Mouse (Mus musculus) thymus, adult 2 months (tissue): ENCODE results near the gene Tmem59l.

Source experiments
- CTCF ChIP-seq: fragments of 200-500 bp; IDR thresholded peaks from 2 replicates; pipeline ENCODE4 v1.5.1; 2012; ENCODE audit warnings: mild to moderate bottlenecking, control low read depth, low read length, moderate library complexity, borderline replicate concordance; ENCODE audit not compliant: control insufficient read depth, poor library complexity, insufficient read depth; ENCODE audit errors: extremely low read depth
- POLR2A ChIP-seq: fragments of 200-500 bp; IDR thresholded peaks from 2 replicates; pipeline ENCODE4 v1.6.1; 2012; ENCODE audit warnings: mild to moderate bottlenecking, low read length, control low read depth, moderate library complexity; ENCODE audit not compliant: control insufficient read depth, poor library complexity, insufficient read depth; ENCODE audit errors: extremely low read depth

DNA sequence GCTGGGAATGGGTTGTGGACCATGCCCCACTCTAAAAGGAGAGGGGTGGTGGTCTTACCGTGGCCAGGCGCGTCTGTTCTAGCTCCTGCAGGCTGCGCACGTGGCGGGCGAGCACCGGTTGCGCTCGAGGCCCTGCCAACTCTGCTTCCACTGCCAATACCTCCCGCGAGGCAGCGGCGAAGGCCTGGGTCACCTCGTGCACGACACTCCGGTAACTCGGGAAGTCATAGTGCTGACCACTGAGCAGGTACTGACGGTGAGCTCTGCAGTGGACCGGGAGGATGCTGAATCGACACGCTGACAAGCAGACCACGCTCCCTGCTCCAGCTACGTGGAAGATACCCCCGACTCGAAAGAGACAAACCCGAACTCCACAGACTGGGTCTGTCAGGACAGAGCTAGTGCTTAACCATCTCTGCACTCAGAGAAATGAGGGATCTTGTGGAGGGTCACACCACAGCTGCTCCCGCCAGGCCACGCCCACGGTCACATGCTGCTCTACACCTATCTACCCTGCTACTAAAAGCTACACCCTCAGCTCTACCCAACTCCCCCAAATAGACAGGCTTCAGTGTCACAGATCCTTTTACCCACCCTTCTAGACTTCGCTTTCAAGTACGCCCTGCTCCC lies 18.7 kb upstream of the Tmem59l start:
- no peak for TF ChIP-seq POLR2A
- TF ChIP-seq CTCF, result no peak
